Mouse (Mus musculus) thymus, adult 2 months (tissue): ENCODE results near the gene Srd5a1. TPM values are rescaled to one million over a fixed set of nuclear protein-coding genes. Genes with fewer than 3 reads are reported as not detected.
A peak's percentile ranks its signal among the peaks of the same experiment; 100 is the strongest.
"Not testable (repeated sequence)": the region's sequence is repeated elsewhere in the genome, so short reads cannot be mapped to it uniquely, and the experiment has no call there.

Experiments
- DNase-seq: peaks from one replicate; pipeline ENCODE4 v3.0.0; 2021
- H3K27ac ChIP-seq: fragments of 200-500 bp; 2 replicates; pipeline ENCODE4 v1.5.1; 2012; ENCODE audit warnings: low read length, control low read depth; ENCODE audit not compliant: control insufficient read depth, insufficient read depth
- H3K27me3 ChIP-seq: fragments of 200-500 bp; 2 replicates; pipeline ENCODE4 v1.6.1; 2012; ENCODE audit warnings: mild to moderate bottlenecking, low read length, moderate library complexity, mixed read lengths; ENCODE audit not compliant: control insufficient read depth, insufficient read depth
- H3K36me3 ChIP-seq: fragments of 200-500 bp; 2 replicates; pipeline ENCODE4 v1.6.1; 2012; ENCODE audit warnings: mild to moderate bottlenecking, low read length, moderate library complexity; ENCODE audit not compliant: control insufficient read depth, insufficient read depth
- H3K4me1 ChIP-seq: fragments of 200-500 bp; replicated peaks from 2 replicates; pipeline ENCODE4 v1.6.1; 2012; ENCODE audit warnings: low read length; ENCODE audit not compliant: control insufficient read depth, insufficient read depth
- H3K4me3 ChIP-seq: fragments of 200-500 bp; 2 replicates; pipeline ENCODE4 v1.5.1; 2012; ENCODE audit warnings: mild to moderate bottlenecking, low read length, control low read depth, moderate library complexity; ENCODE audit not compliant: control insufficient read depth, insufficient read depth
- CTCF ChIP-seq: fragments of 200-500 bp; IDR thresholded peaks from 2 replicates; pipeline ENCODE4 v1.5.1; 2012; ENCODE audit warnings: mild to moderate bottlenecking, control low read depth, low read length, moderate library complexity, borderline replicate concordance; ENCODE audit not compliant: control insufficient read depth, poor library complexity, insufficient read depth; ENCODE audit errors: extremely low read depth
- POLR2A ChIP-seq: fragments of 200-500 bp; IDR thresholded peaks from 2 replicates; pipeline ENCODE4 v1.6.1; 2012; ENCODE audit warnings: mild to moderate bottlenecking, low read length, control low read depth, moderate library complexity; ENCODE audit not compliant: control insufficient read depth, poor library complexity, insufficient read depth; ENCODE audit errors: extremely low read depth
- WGBS: fragments of 180-500 bp; shearing (Covaris S2); methylation state at CpG from one replicate; pipeline ENCODE4 v1.1.7; 2018; 5-methylcytosine and 5-hydroxymethylcytosine counted together
- polyA plus RNA-seq: library from polyadenylated mRNA; depleted of rRNA; stranded (reverse); fragments of >200 nt; gene quantifications from 2 replicates; pipeline ENCODE4 v1.2.3, GENCODE M21; 2012

Gene Srd5a1
- polyA plus RNA-seq, 1 experiment = 6.2 TPM

GRCm38 (mm10) chr13:69610751-69611397, 368 bp downstream of the Srd5a1 start:
- no peak for DNase-seq
- no peak for TF ChIP-seq POLR2A
- no peak for TF ChIP-seq CTCF

DNA sequence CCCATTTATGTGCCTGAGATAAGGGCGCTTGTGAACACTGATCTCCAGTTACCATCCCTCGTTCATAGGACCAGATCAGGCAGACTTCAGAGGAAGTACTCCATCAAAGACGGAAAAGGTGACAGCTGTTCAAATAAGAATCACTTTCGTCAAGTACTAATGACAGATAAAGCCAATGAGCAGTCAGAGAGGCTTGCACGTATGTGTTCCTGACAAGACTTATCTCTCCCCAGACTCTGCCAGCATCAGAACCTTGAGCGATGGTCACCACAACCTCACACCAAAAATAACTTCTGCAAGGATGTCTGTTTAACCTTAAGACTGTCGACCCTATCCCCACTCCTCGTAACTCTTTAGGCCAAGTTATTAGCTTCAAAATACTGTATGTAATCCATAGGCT, 2.5 kb downstream of the Srd5a1 start:
- TF ChIP-seq POLR2A = no peak
- TF ChIP-seq CTCF = no peak
- Histone ChIP-seq H3K27ac (no peak overlapping the region), H3K4me3 (no peak overlapping the region), H3K36me3 (no peaks in the 10 kb centered on the region), H3K4me1 (peaks cover 12% of the 10 kb centered on the region), H3K27me3 (no peaks in the 10 kb centered on the region)
- no peak for DNase-seq
- WGBS = 92% methylated on average over 8 of the region's 8 CpGs

More at GRCm38 (mm10) chr13:69610751-69611397, 368 bp downstream of the Srd5a1 start:
- peaks cover 14% of the 10 kb centered on the region for H3K36me3 ChIP-seq
- WGBS = under 1% methylated on average over 40 of the region's 40 CpGs
- H3K27me3 ChIP-seq = no peaks in the 10 kb centered on the region
- peak overlapping the region; percentile 55 for H3K4me3 ChIP-seq
- peaks cover 12% of the 10 kb centered on the region for H3K4me1 ChIP-seq
- H3K27ac ChIP-seq = no peak overlapping the region

GRCm38 (mm10) chr13:69604670-69605069, 6.6 kb downstream of the Srd5a1 start:
- Histone ChIP-seq H3K27me3 (no peaks in the 10 kb centered on the region), H3K36me3 (no peaks in the 10 kb centered on the region), H3K27ac (no peak overlapping the region), H3K4me3 (no peak overlapping the region), H3K4me1 (no peaks in the 10 kb centered on the region)
- DNase-seq = no peak
- no peak for TF ChIP-seq CTCF
- no peak for TF ChIP-seq POLR2A
- 97% methylated on average over 1 of the region's 1 CpGs for WGBS

- H3K27me3 ChIP-seq = no peaks in the 10 kb centered on the region
- TF ChIP-seq CTCF (no peak), POLR2A (no peak)
- no peak for DNase-seq
- no peaks in the 10 kb centered on the region for H3K4me1 ChIP-seq
- no peak overlapping the region for H3K27ac ChIP-seq
- WGBS = 91% methylated on average over 5 of the region's 5 CpGs
- H3K4me3 ChIP-seq = no peak overlapping the region
- no peaks in the 10 kb centered on the region for H3K36me3 ChIP-seq
Observed at GRCm38 (mm10) chr13:69601321-69601720, 9.9 kb downstream of the Srd5a1 start.

GRCm38 (mm10) chr13:69600863-69601262, 10.4 kb downstream of the Srd5a1 start:
- H3K27me3 ChIP-seq, H3K27ac ChIP-seq, H3K4me3 ChIP-seq, DNase-seq, H3K36me3 ChIP-seq, H3K4me1 ChIP-seq: not testable (repeated sequence)
- 96% methylated on average over 5 of the region's 5 CpGs for WGBS

GRCm38 (mm10) chr13:69598867-69599266, 12.4 kb downstream of the Srd5a1 start:
- H3K27ac ChIP-seq = no peak overlapping the region

DNA sequence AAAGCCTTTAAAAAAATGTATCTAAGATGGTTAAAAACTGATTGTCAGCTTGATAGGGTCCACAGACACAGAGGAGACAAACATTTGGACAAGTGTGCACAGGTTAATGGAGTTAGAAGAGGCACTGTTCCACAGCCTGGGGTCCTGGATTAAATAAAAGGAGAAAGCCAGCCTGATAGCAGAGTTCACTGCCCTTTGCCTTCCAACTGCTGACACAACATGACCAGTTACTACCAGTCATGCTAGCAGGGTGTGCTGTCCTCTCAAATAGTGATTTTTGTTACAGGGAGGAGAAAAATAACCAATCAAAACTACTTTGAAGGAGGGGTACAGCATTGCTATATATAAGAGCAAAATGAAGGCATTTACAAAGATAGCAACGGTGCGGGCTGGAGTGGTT, 14.7 kb downstream of the Srd5a1 start:
- no peak overlapping the region for H3K4me3 ChIP-seq
- WGBS = 99% methylated on average over 2 of the region's 2 CpGs
- no peak for DNase-seq
- TF ChIP-seq CTCF (no peak), POLR2A (no peak)
- H3K27me3 ChIP-seq = no peaks in the 10 kb centered on the region
- H3K36me3 ChIP-seq = no peaks in the 10 kb centered on the region
- H3K27ac ChIP-seq = no peak overlapping the region
- H3K4me1 ChIP-seq = no peaks in the 10 kb centered on the region

More at GRCm38 (mm10) chr13:69598867-69599266, 12.4 kb downstream of the Srd5a1 start:
- Histone ChIP-seq H3K36me3 (no peaks in the 10 kb centered on the region), H3K4me3 (no peak overlapping the region), H3K27me3 (no peaks in the 10 kb centered on the region), H3K4me1 (no peaks in the 10 kb centered on the region)
- TF ChIP-seq CTCF (no peak), POLR2A (no peak)
- DNase-seq = no peak
- WGBS = 97% methylated on average over 10 of the region's 10 CpGs
